Comparison of ENCODE assay signal across 7 mouse cellular contexts in the genomic region with DNA sequence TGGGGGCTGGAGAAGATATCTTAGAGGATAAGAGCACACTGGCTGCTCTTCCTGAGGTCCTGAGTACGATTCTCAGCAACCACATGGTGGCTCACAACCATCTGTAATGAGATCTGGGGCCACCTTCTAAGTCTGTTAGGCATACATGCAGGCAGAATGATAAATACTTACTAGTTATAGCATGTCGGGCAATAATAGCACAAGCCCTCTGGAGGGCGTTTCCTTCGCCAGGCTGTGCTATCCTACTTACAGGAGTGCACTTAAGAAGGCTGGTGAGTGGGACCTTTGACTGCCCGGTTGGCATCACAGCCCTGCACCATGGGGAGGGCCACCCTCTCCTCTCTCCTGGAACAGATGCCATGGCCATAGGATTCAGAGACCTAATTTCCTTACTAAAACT.
DNase-seq lines count a peak whose midpoint lies in the region; ATAC-seq and TF ChIP-seq lines count a peak whose summit lies in the region.

No protein-coding gene starts in this region.

- peaks cover 33% of the 10 kb centered on the region for H3K36me3 ChIP-seq in G1E (replicated peaks)
- H3K36me3 ChIP-seq in heart, postnatal 0 days (replicated peaks; ENCODE audit: control insufficient read depth, insufficient read depth, low read length): peaks cover 9% of the 10 kb centered on the region; the same call in 1 of the 2 replicates

- peaks cover 29% of the 10 kb centered on the region for H3K4me1 ChIP-seq in G1E (ENCODE audit: insufficient read depth, low read depth, low read length)
- 0 out of 2 replicates have a peak, but pooled peaks cover 13% of the 10 kb centered on the region for H3K4me1 ChIP-seq in heart, postnatal 0 days (ENCODE audit: control insufficient read depth, insufficient read depth)

- no peaks in the 10 kb centered on the region for H3K9me3 ChIP-seq in G1E (replicated peaks)
- H3K9me3 ChIP-seq in heart, postnatal 0 days (replicated peaks; ENCODE audit: control insufficient read depth, low read length): no peaks in the 10 kb centered on the region

- peak overlapping the region; percentile 87 for H3K9ac ChIP-seq in heart, postnatal 0 days (replicated peaks; ENCODE audit: low read depth, low read length)

- ATAC-seq in G1E (ENCODE audit: extremely low read depth, insufficient number of reproducible peaks, low FRiP score, poor library complexity, severe bottlenecking): peak; percentile 55; the same call in 1 of the 2 replicates
- ATAC-seq in heart, postnatal 0 days (ENCODE audit: insufficient read depth, low read depth): peak; percentile 9; the same call in 1 of the 2 replicates
- peak; percentile 43 for ATAC-seq in megakaryocyte, adult 5-6 weeks (ENCODE audit: poor library complexity, severe bottlenecking)

- 0 out of 2 replicates have a peak, but pooled peaks have one; percentile 19 for TF ChIP-seq CTCF in G1E (IDR thresholded peaks at IDR 0.05; ENCODE audit: low read depth, low read length)
- TF ChIP-seq CTCF in heart, postnatal 0 days (IDR thresholded peaks at IDR 0.05; ENCODE audit: low read depth): peak; percentile 33

- H3K27me3 ChIP-seq in G1E (ENCODE audit: insufficient read depth, low read length): no peaks in the 10 kb centered on the region; the same call in 1 of the 2 replicates
- no peaks in the 10 kb centered on the region for H3K27me3 ChIP-seq in heart, postnatal 0 days (ENCODE audit: control insufficient read depth, insufficient read depth, low read length)

- peak overlapping the region; percentile 81 for H3K4me2 ChIP-seq in heart, postnatal 0 days (ENCODE audit: low read depth, low read length)

- no peak for TF ChIP-seq EP300 in heart, postnatal 0 days (IDR thresholded peaks at IDR 0.05; ENCODE audit: low read depth)

- 4% methylated on average over 5 of the region's 5 CpGs for WGBS in heart, postnatal 0 days

- DNase-seq in CD4-positive helper T cell, adult 2 months (ENCODE audit: low read depth, low spot score): peak; percentile 86
- DNase-seq in G1E (ENCODE audit: low spot score): peak; percentile 20
- peak; percentile 34 for DNase-seq in embryo, embryonic 11.5 days (ENCODE audit: low read depth, low spot score)
- peak; percentile 64 for DNase-seq in heart, postnatal 0 days (ENCODE audit: low spot score)
- DNase-seq in kidney, postnatal 36 days: peak; percentile 43 to 56
- DNase-seq in spleen, postnatal 10 days (ENCODE audit: low spot score in 2 of 2): peak; percentile 44 to 65

- H3K4me3 ChIP-seq in G1E (ENCODE audit: low read depth, low read length): peak overlapping the region; percentile 95
- H3K4me3 ChIP-seq in heart, postnatal 0 days (ENCODE audit: low read depth, low read length): peak overlapping the region; percentile 74

- H3K27ac ChIP-seq in heart, postnatal 0 days (ENCODE audit: low read depth): peak overlapping the region; percentile 97

Comparison
In these comparisons a context has a peak if more than half of its experiments do, and no peak if none do; other contexts are left out.
1. Peak in every context shown above with its lines: DNase-seq, ATAC-seq, H3K4me3 ChIP-seq and H3K27ac ChIP-seq.
2. DNase-seq: peak in every context shown above with its lines; median percentile 86 in CD4-positive helper T cell, adult 2 months; 64 in heart, postnatal 0 days; 54 in spleen, postnatal 10 days; 50 in kidney, postnatal 36 days; 34 in embryo, embryonic 11.5 days; 20 in G1E.